Mouse (Mus musculus) myocyte (in vitro differentiated cells): ENCODE measurements at regions not wholly inside any gene's neighbourhood (a gene's known extent, or its start where the extent isn't known, plus 50 kb on each side); places are given as distances from the start of the nearest gene placed in this dataset.

Source experiments
- H3K27me3 ChIP-seq: one replicate; pipeline ENCODE4 v1.6.1; 2011; ENCODE audit not compliant: control insufficient read depth, insufficient read depth, insufficient read length
- H3K36me3 ChIP-seq: one replicate; pipeline ENCODE4 v1.6.1; 2011; ENCODE audit not compliant: control insufficient read depth, insufficient read depth
- H3K4me2 ChIP-seq: one replicate; pipeline ENCODE4 v1.6.1; 2011; ENCODE audit warnings: low read depth, control low read depth
- H3K4me3 ChIP-seq: one replicate; pipeline ENCODE4 v1.5.1; 2011; ENCODE audit warnings: mild to moderate bottlenecking, control low read depth, moderate library complexity
- H3K79me2 ChIP-seq: one replicate; pipeline ENCODE4 v1.6.1; 2011; ENCODE audit not compliant: control insufficient read depth, insufficient read depth
- H3ac ChIP-seq: one replicate; pipeline ENCODE4 v1.6.1; 2011; ENCODE audit not compliant: control insufficient read depth, insufficient read length
- CEBPB ChIP-seq: IDR thresholded peaks from 2 replicates; pipeline ENCODE4 v1.6.1; 2011; ENCODE audit warnings: mild to moderate bottlenecking, moderate library complexity; ENCODE audit not compliant: poor library complexity, insufficient read depth, severe bottlenecking
- E2F4 ChIP-seq: IDR thresholded peaks from one replicate; pipeline ENCODE4 v1.6.1; 2011; ENCODE audit warnings: mild to moderate bottlenecking, control low read depth, moderate library complexity; ENCODE audit not compliant: insufficient read depth
- MAX ChIP-seq: IDR thresholded peaks from one replicate; pipeline ENCODE4 v1.6.1; 2011; ENCODE audit warnings: low read depth, mild to moderate bottlenecking, control low read depth
- MYOD1 ChIP-seq, 3 experiments: IDR thresholded peaks; one replicate each; pipeline ENCODE4 v1.6.1; 2011; ENCODE audit warnings: control low read depth in 2 of 3, low read depth in 2 of 3, mild to moderate bottlenecking in 2 of 3, moderate library complexity in 1 of 3; ENCODE audit not compliant: insufficient read length in 2 of 3, control insufficient read depth in 1 of 3
- MYOG ChIP-seq, 3 experiments: IDR thresholded peaks; one replicate each; pipeline ENCODE4 v1.6.1; 2011; ENCODE audit warnings: control low read depth in 2 of 3, low read depth in 2 of 3, mild to moderate bottlenecking in 2 of 3; ENCODE audit not compliant: insufficient read length in 2 of 3, control insufficient read depth in 1 of 3, insufficient read depth in 1 of 3
- POLR2A ChIP-seq: IDR thresholded peaks from one replicate; pipeline ENCODE4 v1.6.1; 2011; ENCODE audit warnings: low read depth, mild to moderate bottlenecking, control low read depth, moderate library complexity; ENCODE audit not compliant: insufficient read length
- POLR2AphosphoS2 ChIP-seq: IDR thresholded peaks from one replicate; pipeline ENCODE4 v1.6.1; 2011; ENCODE audit warnings: low read depth, control low read depth; ENCODE audit not compliant: insufficient read length
- REST ChIP-seq: IDR thresholded peaks from one replicate; pipeline ENCODE4 v1.6.1; 2011; ENCODE audit warnings: mild to moderate bottlenecking, control low read depth, moderate library complexity; ENCODE audit not compliant: insufficient read depth, insufficient read length
- SRF ChIP-seq: IDR thresholded peaks from one replicate; pipeline ENCODE4 v1.6.1; 2011; ENCODE audit warnings: low read depth; ENCODE audit not compliant: control insufficient read depth, insufficient read length
- TCF12 ChIP-seq: IDR thresholded peaks from one replicate; pipeline ENCODE4 v1.6.1; 2011; ENCODE audit warnings: mild to moderate bottlenecking, control low read depth; ENCODE audit not compliant: poor library complexity, insufficient read depth, severe bottlenecking
- TCF3 ChIP-seq: IDR thresholded peaks from one replicate; pipeline ENCODE4 v1.6.1; 2011; ENCODE audit warnings: low read depth, control low read depth; ENCODE audit not compliant: insufficient read length
- USF1 ChIP-seq: IDR thresholded peaks from one replicate; pipeline ENCODE4 v1.6.1; 2011; ENCODE audit warnings: low read depth, mild to moderate bottlenecking, control low read depth, moderate library complexity

DNA sequence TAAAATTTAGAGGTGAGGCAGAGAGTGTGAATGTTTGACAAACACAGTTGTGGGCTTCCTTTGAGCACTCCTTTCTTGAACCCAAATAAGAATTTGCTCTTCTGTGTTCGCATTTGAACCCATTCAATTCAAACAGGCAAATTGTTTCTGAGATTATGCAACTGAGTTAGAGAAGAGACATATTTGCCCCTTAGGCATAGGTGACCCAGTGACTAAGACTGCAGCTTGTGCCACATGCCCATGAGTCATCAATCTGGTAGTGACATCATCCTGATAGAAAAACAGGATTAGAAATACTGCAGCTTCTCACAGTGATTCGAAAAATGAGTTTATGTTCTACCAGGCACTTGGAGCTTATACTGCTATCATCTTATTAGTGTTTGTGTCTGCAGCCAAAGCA lies 67.2 kb downstream of the Zfp622 start:
- Histone ChIP-seq H3K36me3 (no peaks in the 10 kb centered on the region), H3K4me3 (no peak overlapping the region), H3K4me2 (peak overlapping the region; percentile 12), H3K79me2 (no peaks in the 10 kb centered on the region), H3ac (no peak overlapping the region), H3K27me3 (no peaks in the 10 kb centered on the region)
- TF ChIP-seq E2F4 (no peak), CEBPB (peak; percentile 79), MAX (no peak), MYOG (IDR thresholded peaks at IDR 0.05; ENCODE audit: control insufficient read depth in 1 of 3, insufficient read depth in 1 of 3, insufficient read length in 2 of 3, low read depth in 2 of 3) (no peak), MYOD1 (IDR thresholded peaks at IDR 0.05; ENCODE audit: control insufficient read depth in 1 of 3, insufficient read length in 2 of 3, low read depth in 2 of 3) (no peak), USF1 (peak; percentile 70), TCF3 (no peak)

DNA sequence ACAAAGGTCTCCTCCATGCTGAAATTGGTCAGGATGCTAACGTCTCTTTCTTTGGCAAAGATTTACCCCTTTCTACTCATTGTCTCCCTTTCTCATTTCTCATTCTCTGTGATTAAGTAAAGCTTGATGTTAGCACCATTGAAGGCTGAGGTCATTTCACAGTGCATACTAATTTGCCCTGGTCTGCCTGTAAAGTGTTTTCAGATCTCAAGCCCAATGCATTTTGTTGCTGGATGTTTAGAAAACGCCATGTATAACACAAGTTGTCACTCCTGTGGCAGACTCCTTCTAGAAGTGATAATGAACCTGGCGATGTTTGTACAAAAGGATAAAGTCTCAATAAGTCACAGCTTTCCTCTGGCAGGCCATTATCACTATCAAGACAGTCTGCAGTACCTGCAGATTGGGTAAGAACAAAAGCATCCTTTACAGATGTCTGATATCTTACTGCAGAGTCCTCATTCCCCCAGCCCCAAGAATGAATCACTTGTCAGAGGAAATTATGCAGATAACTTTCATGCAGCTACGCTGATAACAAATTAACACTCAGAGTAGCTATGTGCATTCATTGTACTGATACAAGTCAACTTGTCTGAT lies 68.7 kb downstream of the Zfp622 start:
- Histone ChIP-seq H3ac (no peak overlapping the region), H3K4me2 (no peak overlapping the region), H3K27me3 (no peaks in the 10 kb centered on the region), H3K36me3 (no peaks in the 10 kb centered on the region), H3K79me2 (no peaks in the 10 kb centered on the region), H3K4me3 (no peak overlapping the region)
- TF ChIP-seq USF1 (no peak), TCF12 (no peak), MAX (no peak), E2F4 (no peak), MYOG (IDR thresholded peaks at IDR 0.05; ENCODE audit: control insufficient read depth in 1 of 3, insufficient read depth in 1 of 3, insufficient read length in 2 of 3, low read depth in 2 of 3) (no peak), REST (no peak), MYOD1 (IDR thresholded peaks at IDR 0.05; ENCODE audit: control insufficient read depth in 1 of 3, insufficient read length in 2 of 3, low read depth in 2 of 3) (no peak), SRF (no peak)

DNA sequence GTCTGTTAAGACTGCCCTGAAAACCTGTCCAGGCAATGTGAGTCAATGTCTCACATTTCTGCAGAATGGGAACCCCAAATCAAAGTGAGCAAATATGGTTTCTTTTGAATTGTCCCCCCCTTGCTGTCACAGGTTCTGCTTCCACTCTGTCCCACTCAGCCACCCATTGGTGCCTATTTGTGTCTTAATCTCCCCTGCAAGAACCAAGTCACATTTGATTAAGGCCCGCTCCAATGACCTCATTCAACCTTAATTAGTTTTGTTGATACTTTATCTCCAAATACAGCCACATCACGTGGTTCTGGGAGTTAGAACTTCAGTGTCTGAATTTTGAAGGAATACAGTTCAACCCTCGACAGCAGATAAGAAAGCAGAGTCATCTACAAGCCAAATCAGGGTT lies 73.9 kb downstream of the Zfp622 start:
- Histone ChIP-seq H3ac (no peak overlapping the region), H3K4me3 (no peak overlapping the region)
- no peak for TF ChIP-seq CEBPB
- TF ChIP-seq POLR2AphosphoS2, result no peak
- TF ChIP-seq SRF, result no peak
- TF ChIP-seq TCF3, result no peak
- TF ChIP-seq REST, result no peak
- TF ChIP-seq MYOG (IDR thresholded peaks at IDR 0.05; ENCODE audit: control insufficient read depth in 1 of 3, insufficient read depth in 1 of 3, insufficient read length in 2 of 3, low read depth in 2 of 3), result no peak

DNA sequence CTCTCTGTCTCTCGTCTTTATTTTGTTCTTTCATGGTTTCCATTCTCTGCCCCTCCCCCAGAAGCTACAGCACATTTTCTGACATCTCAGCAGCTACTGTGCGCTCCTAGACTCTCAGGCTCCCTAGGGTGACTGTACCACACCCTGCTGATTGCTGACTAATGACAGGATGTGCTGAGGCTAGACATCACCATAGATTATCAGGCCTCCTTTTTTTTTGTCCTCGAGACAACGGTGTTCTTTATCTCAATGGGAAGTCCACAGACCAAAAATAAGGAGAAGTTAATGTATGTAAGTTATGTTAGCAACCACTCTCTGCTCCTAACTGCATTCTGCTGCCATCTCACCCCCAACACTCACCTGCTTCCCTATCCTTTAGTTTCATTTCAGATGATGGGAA lies 116.0 kb downstream of the Zfp622 start:
- Histone ChIP-seq H3K79me2 (no peaks in the 10 kb centered on the region), H3K36me3 (no peaks in the 10 kb centered on the region), H3ac (no peak overlapping the region), H3K4me3 (no peak overlapping the region), H3K27me3 (no peaks in the 10 kb centered on the region), H3K4me2 (peak overlapping the region; percentile 58)
- TF ChIP-seq POLR2A (no peak), MYOG (IDR thresholded peaks at IDR 0.05; ENCODE audit: control insufficient read depth in 1 of 3, insufficient read depth in 1 of 3, insufficient read length in 2 of 3, low read depth in 2 of 3) (no peak), MYOD1 (IDR thresholded peaks at IDR 0.05; ENCODE audit: control insufficient read depth in 1 of 3, insufficient read length in 2 of 3, low read depth in 2 of 3) (no peak), REST (no peak), CEBPB (no peak), USF1 (no peak), POLR2AphosphoS2 (no peak), E2F4 (no peak)

More for the DNA sequence above, 73.9 kb downstream of the Zfp622 start:
- Histone ChIP-seq H3K27me3 (no peaks in the 10 kb centered on the region), H3K36me3 (no peaks in the 10 kb centered on the region), H3K79me2 (no peaks in the 10 kb centered on the region), H3K4me2 (no peak overlapping the region)

DNA sequence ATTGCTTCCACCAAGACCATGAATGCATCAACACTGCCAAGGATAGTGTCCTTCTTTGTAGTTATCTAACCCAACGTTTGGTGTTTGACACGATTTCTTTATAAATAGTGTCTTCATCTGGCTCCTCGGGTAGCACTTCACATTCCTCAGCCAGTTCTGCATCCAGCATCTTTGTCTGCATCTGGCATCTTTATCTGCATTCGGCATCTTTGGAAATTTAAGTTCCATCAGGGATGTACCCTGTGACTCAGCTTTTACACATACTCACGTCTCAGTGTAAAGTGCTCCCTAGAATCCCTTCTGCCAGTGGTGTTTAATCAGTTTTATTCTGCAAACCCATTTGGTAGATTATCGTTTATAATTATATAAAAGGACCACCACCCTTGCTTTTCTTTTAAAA lies 123.8 kb downstream of the Zfp622 start:
- no peak for TF ChIP-seq SRF
- TF ChIP-seq POLR2A, result no peak
- no peak for TF ChIP-seq MYOG (IDR thresholded peaks at IDR 0.05; ENCODE audit: control insufficient read depth in 1 of 3, insufficient read depth in 1 of 3, insufficient read length in 2 of 3, low read depth in 2 of 3)
- TF ChIP-seq TCF12, result no peak
- TF ChIP-seq CEBPB, result no peak
- no peak for TF ChIP-seq MAX
- TF ChIP-seq MYOD1 (IDR thresholded peaks at IDR 0.05; ENCODE audit: control insufficient read depth in 1 of 3, insufficient read length in 2 of 3, low read depth in 2 of 3), result no peak
- no peak for TF ChIP-seq E2F4
- TF ChIP-seq TCF3, result no peak
- TF ChIP-seq POLR2AphosphoS2, result no peak
- no peak for TF ChIP-seq REST
- no peak for TF ChIP-seq USF1
- no peaks in the 10 kb centered on the region for H3K27me3 ChIP-seq
- no peaks in the 10 kb centered on the region for H3K36me3 ChIP-seq
- H3K79me2 ChIP-seq, result no peaks in the 10 kb centered on the region
- no peak overlapping the region for H3K4me2 ChIP-seq
- H3K4me3 ChIP-seq, result no peak overlapping the region
- H3ac ChIP-seq, result no peak overlapping the region
